Mouse (Mus musculus) MEL (cell line): Measurements from ENCODE around the gene Npl.

ENCODE experiments used
- CTCF ChIP-seq, 3 experiments: IDR thresholded peaks in 2 of 3; conservative IDR thresholded peaks in 1 of 3; 2 replicates each; pipeline ENCODE4 v1.5.1; 2011 to 2012; ENCODE audit warnings: low read length in 3 of 3, low read depth in 2 of 3, mild to moderate bottlenecking in 2 of 3, improper control_type of control experiment in 1 of 3, inconsistent platforms in 1 of 3, mixed read lengths in 1 of 3, moderate library complexity in 1 of 3; ENCODE audit not compliant: control insufficient read depth in 1 of 3, insufficient read depth in 1 of 3, poor library complexity in 1 of 3, severe bottlenecking in 1 of 3
- ETS1 ChIP-seq: IDR thresholded peaks from 2 replicates; pipeline ENCODE4 v1.6.1; 2012; ENCODE audit warnings: low read depth, mild to moderate bottlenecking, inconsistent platforms, low read length, improper control_type of control experiment, moderate library complexity
- GATA1 ChIP-seq: IDR thresholded peaks from 2 replicates; pipeline ENCODE4 v1.6.1; 2011; ENCODE audit warnings: low read depth, low read length, improper control_type of control experiment
- HCFC1 ChIP-seq: IDR thresholded peaks from 2 replicates; pipeline ENCODE4 v1.6.1; 2012; ENCODE audit warnings: low read depth, mild to moderate bottlenecking, inconsistent platforms, low read length, improper control_type of control experiment, moderate library complexity
- JUND ChIP-seq: IDR thresholded peaks from 2 replicates; pipeline ENCODE4 v1.6.1; 2011; ENCODE audit warnings: low read depth, mild to moderate bottlenecking, improper control_type of control experiment, low read length
- MAFK ChIP-seq: IDR thresholded peaks from 2 replicates; pipeline ENCODE4 v1.6.1; 2011; ENCODE audit warnings: low read depth, mild to moderate bottlenecking, low read length, improper control_type of control experiment, borderline replicate concordance
- MAX ChIP-seq: IDR thresholded peaks from 2 replicates; pipeline ENCODE4 v1.6.1; 2011; ENCODE audit warnings: low read length, improper control_type of control experiment
- MEF2A ChIP-seq: IDR thresholded peaks from 2 replicates; pipeline ENCODE4 v1.6.1; 2014; ENCODE audit warnings: low read depth, mild to moderate bottlenecking, inconsistent platforms, low read length, improper control_type of control experiment; ENCODE audit not compliant: poor library complexity, insufficient replicate concordance, severe bottlenecking; ENCODE audit errors: extremely low read depth
- MYC ChIP-seq: IDR thresholded peaks from 2 replicates; pipeline ENCODE4 v1.6.1; 2011; ENCODE audit warnings: low read depth, mild to moderate bottlenecking, low read length, improper control_type of control experiment, moderate library complexity
- POLR2A ChIP-seq, 2 experiments: IDR thresholded peaks; 2 replicates each; pipeline ENCODE4 v1.6.1; 2011 to 2012; ENCODE audit warnings: low read length in 2 of 2, mild to moderate bottlenecking in 2 of 2, control low read depth in 1 of 2, improper control_type of control experiment in 1 of 2, low read depth in 1 of 2, moderate library complexity in 1 of 2; ENCODE audit not compliant: control insufficient read depth in 1 of 2, insufficient read depth in 1 of 2, poor library complexity in 1 of 2
- POLR2AphosphoS2 ChIP-seq: IDR thresholded peaks from 2 replicates; pipeline ENCODE4 v1.6.1; 2011; ENCODE audit warnings: low read length, improper control_type of control experiment
- TCF12 ChIP-seq: IDR thresholded peaks from 2 replicates; pipeline ENCODE4 v1.6.1; 2014; ENCODE audit warnings: low read depth, mild to moderate bottlenecking, inconsistent platforms, low read length, improper control_type of control experiment, moderate library complexity
- ZC3H11A ChIP-seq: IDR thresholded peaks from 2 replicates; pipeline ENCODE4 v1.6.1; 2012; ENCODE audit warnings: low read depth, mild to moderate bottlenecking, inconsistent platforms, low read length, improper control_type of control experiment

- TF ChIP-seq MAX: peak; percentile 62; the same call in 1 of the 2 replicates
- no peak for TF ChIP-seq CTCF (IDR thresholded peaks at IDR 0.05 in 2 of 3, conservative IDR thresholded peaks at IDR 0.05 in 1 of 3; ENCODE audit: control insufficient read depth in 1 of 3, insufficient read depth in 1 of 3, low read depth in 2 of 3, low read length in 3 of 3, poor library complexity in 1 of 3, severe bottlenecking in 1 of 3)
- no peak for TF ChIP-seq GATA1
- no peak for TF ChIP-seq MEF2A
- peak; percentile 70 for TF ChIP-seq TCF12
- peak; percentile 95 to 97 for TF ChIP-seq POLR2A (IDR thresholded peaks at IDR 0.05; ENCODE audit: control insufficient read depth in 1 of 2, insufficient read depth in 1 of 2, low read depth in 1 of 2, low read length in 2 of 2, poor library complexity in 1 of 2)
- TF ChIP-seq MAFK: no peak
- TF ChIP-seq ZC3H11A: no peak
- no peak for TF ChIP-seq JUND
- TF ChIP-seq MYC: peak; percentile 62; the same call in 1 of the 2 replicates
- TF ChIP-seq POLR2AphosphoS2: peak; percentile 98
- peak; percentile 82 for TF ChIP-seq HCFC1
- TF ChIP-seq ETS1: no peak
Measured at GRCm38 (mm10) chr1:153487500-153487879, 62.4 kb downstream of the Npl start, which contains the start of gene Dhx9.
